Mouse (Mus musculus): ENCODE data around the gene Nlgn2.

The Nlgn2 gene

DNA sequence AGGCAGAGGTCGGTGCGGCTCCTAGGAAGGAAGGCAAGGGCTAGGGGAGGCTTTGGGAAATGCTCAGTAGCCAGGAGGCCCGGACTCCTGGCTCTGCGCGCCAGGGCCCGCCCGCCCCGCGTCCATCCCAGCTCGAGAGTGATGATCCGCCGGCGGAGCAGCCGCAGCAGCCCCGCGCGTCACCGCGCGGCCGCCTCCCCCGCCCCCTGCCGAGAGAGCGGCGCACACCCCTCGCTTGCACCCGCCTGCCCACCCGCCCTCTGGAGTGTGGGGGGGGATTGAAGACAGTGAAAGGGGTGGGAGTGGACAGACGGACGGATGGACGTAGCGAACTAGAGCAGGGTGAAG lies at the start of gene Nlgn2:
Nlgn2 (minus strand) TSS at position 181 of the 348 bp plus-strand sequence.
- DNase-seq: no peak

GRCm38 (mm10) chr11:69886907-69887635 lies 49.5 kb upstream of the Nlgn2 start:
- DNase-seq: no peak

DNA sequence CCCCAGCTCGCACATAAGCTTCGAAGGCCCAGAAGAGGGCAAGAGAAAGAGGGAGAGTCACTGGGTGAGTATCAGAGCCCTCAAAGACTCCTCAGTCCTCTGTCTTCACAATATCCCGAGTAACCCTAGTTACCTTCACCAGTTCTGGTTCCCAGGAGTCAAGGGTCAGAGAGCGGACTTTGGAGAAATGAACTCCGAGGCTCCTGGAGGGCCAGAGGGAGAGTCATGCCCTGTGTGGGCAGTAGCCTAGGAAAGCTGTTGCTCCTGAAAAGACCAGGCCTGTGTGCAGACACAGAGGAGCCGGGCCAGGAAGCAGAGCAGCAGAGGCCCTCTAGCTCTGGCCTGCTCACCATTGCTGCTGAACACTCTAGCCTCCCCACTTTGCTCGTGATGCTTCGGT lies 47.1 kb upstream of the Nlgn2 start:
- DNase-seq: no peak

DNA sequence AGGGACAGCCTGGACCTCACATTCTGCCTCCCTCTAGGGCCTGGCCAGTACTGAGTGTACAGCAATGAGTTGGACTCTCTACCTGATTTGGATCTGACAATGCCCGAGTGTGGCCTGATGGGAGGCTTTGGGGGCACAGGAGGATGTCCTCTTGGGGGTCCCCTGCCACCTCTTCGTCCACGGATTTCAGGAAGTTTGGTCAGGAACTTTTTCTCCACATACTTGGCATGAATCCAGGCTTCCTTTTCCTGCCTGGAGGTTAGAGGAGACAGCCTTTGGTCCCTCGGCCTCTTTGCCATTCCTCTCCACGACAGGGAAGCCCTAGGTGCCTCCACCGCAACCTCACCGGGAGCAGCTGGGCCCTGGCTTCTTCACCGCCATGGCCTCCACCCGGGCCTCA lies 46.7 kb upstream of the Nlgn2 start:
- no peak for DNase-seq

DNA sequence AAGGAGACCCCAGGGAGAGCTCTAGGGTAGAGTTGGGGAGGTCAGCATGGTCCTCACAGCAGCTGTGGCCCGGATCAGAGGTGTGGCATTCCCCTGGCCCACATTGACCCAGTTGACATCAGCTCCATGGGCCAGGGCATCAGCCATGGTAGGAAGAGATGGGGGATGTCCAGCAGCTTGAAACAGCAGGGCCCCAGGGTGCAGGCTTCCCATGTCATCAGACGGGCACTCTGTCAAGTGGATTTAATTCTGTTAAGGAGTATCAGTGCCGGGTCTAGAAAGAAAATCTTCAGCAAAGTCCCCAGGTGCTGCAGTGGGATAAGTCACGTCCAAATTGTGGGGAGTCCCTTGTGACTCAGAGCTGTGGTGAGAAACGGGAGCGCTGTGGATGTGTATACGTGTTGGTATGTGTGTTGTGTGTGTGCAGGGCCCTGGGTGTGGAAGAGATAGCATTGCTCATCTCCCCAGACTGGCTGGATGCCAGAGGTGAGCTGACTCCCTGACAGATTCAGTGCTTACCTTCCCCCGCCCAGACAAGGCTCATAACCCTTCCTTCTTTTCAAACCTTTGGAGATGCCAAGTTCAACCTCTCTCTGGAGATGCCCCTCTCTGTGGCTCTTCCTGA lies 46.1 kb upstream of the Nlgn2 start:
- no peak for DNase-seq

DNA sequence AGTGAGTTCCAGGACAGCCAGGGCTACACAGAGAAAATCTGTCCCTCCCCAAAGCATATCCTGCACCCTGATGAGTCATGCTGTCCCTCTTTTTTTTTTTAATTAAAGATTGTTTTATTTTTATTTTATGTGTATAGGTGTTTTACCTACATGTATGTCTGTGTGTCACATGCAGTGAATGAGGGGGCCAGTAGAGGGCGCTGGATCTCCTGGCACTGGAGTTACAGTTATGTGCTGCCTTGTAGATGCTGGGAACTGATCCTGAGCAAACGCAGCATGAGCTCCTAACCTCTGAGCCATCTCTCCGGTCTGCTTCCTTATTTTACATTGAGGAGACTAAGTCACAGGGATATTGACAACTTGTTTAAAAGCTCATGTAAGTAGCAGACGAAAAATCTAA lies 45.5 kb upstream of the Nlgn2 start:
- DNase-seq: peak; percentile 47

GRCm38 (mm10) chr11:69881787-69882670 lies 44.4 kb upstream of the Nlgn2 start:
- DNase-seq: no peak

- peak; percentile 88 for DNase-seq
Measured at GRCm38 (mm10) chr11:69880853-69881603, 43.4 kb upstream of the Nlgn2 start, which contains the start of gene Kctd11. TSS of gene Kctd11 (minus strand) at chr11:69881406.

GRCm38 (mm10) chr11:69880506-69880852 lies 42.9 kb upstream of the Nlgn2 start:
- peak; percentile 73 for DNase-seq

DNA sequence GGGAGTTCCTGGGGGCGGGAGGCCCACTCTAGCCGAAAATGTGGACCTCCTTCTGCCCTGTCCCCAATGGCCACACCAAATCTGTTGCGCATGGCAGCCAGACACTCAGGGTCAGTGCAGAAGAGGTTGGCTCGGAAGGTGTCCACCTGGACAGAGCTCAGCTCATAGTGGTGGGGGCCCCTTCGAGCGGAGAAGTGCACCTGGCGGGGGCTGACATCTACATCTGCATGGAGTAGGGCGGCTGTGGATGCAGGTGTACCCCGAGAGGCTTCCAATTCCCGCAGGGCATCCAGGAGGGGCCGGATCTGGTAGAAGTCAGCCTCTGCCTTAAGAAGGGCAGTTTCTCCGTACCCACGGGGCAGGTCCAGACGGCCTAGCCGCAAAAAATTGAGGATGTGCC lies 42.1 kb upstream of the Nlgn2 start:
- no peak for DNase-seq

DNA sequence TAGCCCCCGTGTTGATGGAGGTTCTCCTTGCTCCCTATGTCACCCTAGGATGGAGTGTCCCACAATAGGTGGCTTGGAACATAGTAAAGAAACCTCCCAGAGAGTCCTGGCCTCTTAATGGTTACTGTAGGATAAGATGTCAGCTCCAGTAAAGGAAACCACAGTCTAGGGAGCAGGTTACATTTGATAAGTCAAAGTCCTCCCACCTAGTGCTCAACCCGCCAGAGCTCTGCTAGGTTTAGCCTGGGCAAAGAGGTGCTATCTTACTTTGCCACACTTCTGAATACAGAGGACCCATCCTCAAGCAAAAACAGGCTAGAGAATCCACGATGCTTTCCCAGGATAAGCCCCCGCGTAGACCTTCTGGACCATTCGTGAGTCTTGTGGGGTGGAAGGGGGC lies 41.4 kb upstream of the Nlgn2 start:
- DNase-seq: no peak

DNA sequence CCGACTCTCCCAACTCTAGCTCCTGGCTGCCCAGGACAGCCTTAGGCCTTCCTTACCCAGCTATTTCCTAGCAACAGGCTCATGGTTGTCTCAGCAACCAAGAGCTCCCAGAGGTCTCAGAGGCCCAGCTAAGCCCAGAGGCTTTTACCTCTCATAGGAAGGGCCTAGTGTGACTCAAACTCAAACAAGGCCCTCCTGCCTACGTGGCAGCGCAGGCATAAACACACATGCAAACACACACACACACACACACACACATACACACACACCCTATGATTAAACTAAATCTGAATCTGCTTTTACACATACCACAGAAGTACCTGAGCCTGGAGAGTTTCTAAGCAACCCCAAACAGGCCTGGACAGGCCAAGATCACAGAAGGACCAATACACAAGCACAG lies 40.8 kb upstream of the Nlgn2 start:
- no peak for DNase-seq

DNA sequence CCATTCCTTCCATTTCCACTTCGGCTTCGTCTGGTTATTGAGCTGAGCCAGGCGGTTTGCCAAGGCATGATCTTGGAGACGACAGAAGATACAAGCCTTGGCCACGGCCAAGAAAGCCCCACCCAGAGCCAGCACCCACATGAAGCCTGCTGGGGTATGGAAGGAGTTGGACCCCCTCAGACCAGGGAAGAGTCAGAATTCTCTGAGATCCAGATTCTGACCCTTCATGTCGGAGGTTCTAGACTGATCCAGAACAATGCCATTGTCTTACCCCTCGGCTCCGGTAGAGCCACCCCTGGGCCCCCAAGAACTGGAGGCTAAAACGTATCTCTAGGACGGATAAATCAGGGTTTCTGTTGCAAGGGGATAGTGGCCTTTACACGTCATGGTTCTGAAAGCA lies 40.3 kb upstream of the Nlgn2 start, which contains the start of gene Tmem95:
Tmem95 (minus strand) TSS at position 141 of the 400 bp plus-strand sequence.
- DNase-seq: no peak

DNA sequence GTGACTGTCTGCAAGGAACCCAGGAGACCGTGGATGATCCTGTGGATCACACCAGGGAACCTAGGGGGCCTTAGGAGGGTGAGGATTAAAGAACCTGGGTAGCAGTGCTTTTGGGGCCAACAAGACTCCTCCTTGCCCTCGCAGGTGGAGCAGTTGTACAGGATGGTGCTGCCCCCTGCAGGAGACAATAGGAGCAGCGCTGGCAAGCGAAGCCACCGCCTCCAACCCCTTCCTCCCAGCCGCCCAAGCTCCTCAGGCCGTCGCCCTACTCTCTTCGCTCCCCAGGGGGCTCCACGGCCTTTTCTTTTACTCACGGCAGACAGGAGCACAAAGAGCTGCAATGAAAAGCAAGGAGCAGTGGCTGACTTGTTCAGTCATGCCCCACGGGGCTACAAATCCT lies 39.3 kb upstream of the Nlgn2 start:
- peak; percentile 91 for DNase-seq

GRCm38 (mm10) chr11:69876186-69876585 lies 38.6 kb upstream of the Nlgn2 start:
- no peak for DNase-seq

- DNase-seq: no peak
Measured at GRCm38 (mm10) chr11:69872451-69872850, 34.9 kb upstream of the Nlgn2 start.

GRCm38 (mm10) chr11:69871822-69872221 lies 34.2 kb upstream of the Nlgn2 start:
- DNase-seq: no peak

DNA sequence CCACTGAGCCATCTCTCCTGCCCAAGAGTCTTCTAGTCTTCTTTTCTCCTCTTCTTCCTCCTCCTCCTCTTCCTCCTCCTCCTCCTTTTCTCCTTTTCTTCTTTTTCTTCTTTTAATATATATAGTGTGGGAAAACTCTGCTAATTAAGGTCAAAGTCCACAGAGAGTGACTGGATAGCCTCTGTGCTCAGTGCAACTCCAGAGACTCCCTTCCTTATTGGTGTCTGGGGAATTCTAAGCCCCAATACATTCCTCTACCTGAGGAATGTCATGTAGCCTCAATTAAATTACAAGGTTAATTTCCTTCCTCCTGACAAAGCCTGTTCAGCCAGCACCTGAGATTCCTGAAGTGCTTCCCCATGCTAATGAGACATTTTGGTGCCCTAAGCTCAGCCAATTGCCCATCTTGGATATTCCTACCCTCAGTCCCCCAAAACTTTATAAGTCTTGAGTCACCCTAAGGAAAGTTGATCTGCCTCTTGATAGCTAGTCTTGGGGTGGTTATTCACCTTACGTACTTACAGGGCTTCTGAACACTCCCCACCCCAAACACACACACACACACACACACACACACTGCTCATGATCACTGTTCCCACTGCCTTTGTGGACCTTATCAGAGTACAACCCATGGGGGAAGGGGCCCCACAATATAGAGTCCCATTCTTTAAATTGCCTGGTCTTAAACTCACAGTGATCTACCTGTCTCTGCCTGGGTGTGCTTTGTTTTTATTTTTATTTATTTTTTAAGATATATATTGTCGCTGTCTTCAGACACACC lies 32.9 kb upstream of the Nlgn2 start:
- DNase-seq: no peak

DNA sequence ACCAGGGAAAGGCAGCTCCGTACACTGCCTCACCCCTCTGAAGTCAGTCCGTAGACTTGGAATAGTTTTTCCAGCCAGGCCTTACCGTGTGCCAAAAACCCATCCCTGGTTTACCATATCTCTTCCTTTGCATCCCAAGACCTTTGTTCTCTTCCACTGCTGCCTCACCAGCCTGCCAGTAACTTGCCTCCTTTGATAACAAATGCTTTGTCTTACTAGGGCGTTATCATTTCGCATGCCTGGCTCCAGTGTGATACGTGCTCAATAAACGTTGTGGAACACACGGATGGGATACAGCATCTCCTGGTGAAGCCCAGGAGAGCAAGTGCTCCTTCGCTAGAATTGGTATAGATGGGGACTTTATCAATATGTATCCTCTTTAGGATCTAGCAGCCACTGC lies 29.8 kb upstream of the Nlgn2 start:
- no peak for DNase-seq

GRCm38 (mm10) chr11:69865561-69865960 lies 28.0 kb upstream of the Nlgn2 start:
- DNase-seq: no peak

DNA sequence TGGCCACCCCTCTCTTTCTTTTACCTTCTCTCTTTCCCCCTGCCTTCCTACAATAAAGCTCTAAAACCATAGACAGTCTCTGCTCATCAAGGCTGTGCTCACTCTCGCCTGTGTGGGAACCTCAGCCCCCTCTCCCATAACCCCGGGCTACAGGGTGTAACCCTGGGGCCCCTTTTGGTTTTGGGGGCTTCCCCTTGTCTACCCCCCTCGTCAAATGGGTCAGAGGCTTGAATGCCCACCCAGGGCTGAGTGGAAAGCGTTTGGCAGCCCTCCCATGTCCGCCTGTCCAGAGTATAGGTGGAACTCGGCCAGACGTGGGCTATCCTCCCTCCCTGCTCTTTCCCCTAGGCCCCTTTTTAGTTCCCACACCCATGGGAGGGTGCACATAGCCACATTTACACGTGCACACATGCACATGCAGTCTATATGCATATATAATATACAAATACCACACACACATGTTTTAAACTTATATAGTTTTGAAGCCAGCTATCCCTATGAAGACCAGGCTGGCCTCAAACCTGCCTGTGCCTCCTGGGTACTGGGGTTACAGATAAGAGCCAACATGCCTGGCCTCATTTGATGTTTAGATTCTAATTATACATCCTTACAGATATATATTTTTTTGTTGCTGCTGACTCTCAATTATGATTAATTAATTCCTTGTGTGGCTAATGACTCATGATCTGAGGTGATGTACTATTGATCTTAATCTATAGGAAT lies 26.7 kb upstream of the Nlgn2 start:
- no peak for DNase-seq

Measured in retina, postnatal 1 day (tissue).